Mouse (Mus musculus) right cerebral cortex, postnatal 25 days (tissue): ENCODE data around the gene Cnbp.

Experiments used
- DNase-seq: peaks from one replicate; pipeline ENCODE4 v3.0.0; 2022

Cnbp gene

DNA sequence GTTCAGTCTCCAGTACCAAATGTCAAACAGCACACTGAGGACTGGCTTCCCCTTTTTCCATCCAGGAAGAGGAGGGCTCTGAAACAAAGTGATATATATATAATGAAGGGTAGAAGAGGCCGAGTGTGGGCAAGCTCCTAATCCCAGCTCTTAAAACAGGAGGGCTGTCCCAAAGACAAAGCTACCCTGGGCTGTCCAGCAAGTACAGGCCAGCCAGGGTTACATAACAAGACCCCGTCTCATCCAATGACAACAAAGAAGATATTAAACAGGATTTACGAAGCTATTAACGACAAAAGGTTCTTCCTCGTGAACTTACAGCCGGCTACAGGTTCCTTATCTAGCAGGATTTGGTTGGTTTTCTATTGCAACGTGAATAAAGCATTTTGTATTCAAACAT lies 46.0 kb downstream of the Cnbp start:
- no peak for DNase-seq

DNA sequence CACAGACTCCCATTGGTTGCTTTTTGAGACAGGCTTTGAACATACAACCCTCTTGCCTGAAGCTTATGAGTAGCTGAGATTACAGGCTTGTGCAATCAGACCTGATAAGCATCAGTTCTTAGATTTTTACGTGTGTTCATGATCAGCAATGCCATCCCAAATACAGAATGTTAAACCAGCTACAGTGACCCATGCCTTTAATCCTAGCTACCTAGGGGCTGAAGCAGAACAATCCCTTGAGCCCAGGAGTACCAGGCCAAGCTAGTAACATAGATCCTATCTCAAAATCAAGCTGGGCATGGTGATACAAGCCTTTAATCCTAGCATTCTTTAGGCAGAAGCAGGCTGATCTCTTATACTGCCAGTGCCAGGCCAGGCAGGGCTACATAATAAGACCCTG lies 46.9 kb downstream of the Cnbp start:
- DNase-seq, result no peak

DNA sequence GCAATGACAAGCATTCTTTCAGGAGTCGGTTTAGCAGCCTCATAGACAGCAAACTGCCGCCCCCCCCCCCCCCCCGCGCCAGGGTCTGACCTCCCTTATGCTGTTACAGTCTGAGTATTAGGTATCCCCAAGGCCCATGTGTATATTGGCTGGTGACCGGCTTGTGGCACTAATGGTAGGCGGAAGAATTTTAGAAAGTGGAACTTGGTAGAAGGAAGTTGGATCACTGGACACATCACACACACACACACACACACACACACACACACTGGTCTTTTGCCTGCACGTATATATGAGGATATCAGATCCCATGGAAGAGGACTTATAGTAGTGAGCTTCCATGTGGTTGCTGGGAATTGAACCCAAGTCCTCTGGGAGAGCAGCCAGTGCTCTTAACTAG lies 48.4 kb downstream of the Cnbp start:
- DNase-seq, result no peak

DNA sequence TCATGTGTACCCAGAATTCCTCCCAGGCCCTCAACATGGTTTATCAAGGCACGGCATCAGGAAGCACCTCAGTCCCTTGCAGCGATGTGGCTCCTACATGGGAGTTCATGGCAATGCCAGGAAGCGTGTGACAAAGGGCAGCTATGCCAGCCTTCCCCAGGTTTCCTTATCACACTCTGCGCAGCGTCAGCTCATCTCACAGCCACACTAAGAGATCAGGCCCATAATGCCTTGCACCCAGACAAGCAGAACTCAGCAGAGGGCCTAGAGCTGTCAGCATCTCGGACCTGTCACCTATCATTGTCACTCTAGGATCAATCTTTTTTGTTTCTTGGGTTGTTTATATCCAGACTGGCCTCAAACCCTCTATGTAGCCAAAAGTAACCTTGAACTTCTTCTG lies 51.3 kb downstream of the Cnbp start:
- DNase-seq, result no peak

DNA sequence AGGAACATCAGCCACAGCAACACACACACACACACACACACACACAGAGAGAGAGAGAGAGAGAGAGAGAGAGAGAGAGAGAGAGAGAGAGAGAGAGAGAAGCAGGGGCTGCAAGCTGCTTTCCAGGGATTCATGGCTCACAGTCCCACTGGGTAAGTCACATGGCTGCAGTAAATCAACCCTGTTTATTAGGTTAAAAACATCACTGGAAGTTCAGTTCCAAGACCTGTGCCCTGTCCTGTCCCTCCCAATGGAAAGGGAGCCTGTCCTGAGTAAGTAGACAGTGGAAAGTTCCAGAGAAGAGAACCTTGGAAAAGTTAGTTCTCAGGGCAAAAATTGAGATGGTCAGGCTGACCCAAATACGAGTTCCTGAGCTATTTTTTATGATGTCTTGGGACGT lies 53.6 kb downstream of the Cnbp start:
- DNase-seq, result no peak

DNA sequence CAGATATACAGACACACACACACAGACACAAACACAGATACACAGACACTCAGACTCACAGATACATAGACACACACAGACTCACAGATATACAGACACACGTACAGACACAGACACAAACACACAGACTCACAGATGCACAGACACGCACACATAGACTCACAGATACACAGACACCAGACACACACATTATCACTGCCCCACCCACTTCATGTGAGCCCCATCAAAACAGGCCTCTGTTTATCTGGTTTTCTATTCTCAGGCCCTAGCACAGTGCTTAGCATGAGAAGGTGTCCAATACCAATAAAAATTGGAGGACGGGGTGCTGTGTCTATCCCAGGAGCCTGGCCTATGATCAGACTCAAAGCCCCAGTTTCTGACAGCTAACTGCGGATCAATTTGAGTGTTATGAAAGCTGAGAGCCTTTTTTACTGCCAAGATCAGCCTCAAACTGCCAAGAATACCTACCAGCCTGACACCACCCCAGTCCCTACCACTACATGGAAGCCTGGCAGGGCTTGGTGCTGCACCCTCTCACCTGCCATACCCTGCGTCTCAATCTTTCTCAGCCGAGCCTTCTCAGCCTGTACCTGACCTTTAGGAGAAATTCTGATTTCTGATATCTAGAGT lies 54.5 kb downstream of the Cnbp start:
- no peak for DNase-seq

DNA sequence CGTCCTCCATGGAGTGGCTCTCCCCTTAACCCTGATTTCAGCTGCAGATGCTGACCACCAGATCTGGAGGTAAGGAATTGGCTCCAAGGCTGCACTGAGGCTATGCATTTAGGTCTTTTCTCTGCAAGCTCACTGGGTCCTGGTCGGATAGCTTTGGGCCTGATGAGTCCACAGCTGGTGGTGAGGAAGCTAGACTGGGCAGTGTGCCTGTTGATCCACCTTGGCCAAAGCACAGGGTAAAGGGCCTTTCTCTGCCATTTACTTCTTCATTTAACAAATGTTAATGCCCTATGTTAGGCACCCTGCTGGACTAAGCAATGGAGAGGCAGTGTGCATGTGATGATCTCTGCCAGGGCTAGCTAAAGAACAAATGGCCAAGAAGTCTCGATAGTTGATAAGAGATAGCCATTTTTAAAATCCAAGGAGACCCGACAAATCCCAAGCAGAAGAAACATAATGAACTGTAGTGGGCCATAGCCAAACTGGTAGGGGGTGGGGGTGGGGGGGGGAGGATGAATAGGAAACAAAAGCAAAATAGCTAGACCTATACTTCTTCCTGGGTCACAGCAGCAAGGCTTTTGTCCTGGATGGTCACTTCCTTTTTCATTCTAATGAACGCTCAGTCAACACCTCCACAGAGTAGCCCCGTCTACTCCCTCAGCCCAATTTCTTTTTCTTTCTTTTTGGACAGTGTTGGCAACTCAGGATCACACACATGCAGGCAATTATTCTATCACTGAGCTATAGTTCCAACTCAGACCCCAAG lies 55.3 kb downstream of the Cnbp start:
- no peak for DNase-seq

DNA sequence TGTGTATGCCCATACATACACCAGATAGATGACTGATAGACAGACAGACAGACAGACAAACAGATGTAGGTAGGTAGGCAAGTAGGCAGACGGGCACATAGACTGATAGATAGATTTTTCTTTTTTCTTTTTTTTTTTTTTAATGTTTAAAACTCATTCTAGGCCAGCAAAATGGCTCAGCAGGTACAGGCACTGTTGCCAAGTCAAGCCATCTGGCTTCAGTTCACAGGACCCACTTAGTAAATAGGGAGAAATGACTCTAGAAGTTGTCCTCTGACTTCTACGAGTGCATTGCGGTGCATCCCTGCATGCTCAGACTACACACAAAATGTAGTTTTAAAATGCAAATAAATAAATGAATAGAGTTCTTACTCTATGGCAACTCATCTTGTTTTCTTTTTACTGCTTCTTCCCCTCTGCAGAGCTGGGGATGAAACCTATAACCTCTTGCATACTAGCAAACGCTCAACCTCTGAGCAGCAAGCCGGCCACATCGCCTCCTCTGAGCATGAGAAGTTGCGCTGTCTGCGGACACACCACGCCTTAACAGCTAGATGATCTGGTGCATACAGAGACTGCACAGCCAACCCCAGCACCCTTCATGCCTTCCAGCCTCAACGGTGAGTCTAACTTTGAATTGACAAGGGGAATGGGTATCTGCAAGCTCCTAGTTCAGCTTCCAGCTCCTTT lies 56.9 kb downstream of the Cnbp start:
- no peak for DNase-seq
